Mouse (Mus musculus): ENCODE data around the gene Gpkow. TPM values are rescaled to one million over a fixed set of nuclear protein-coding genes. Genes with fewer than 3 reads are reported as not detected.

Gene Gpkow
- 37.4 and 37.9 TPM in 2 replicates for polyA plus RNA-seq (2015; fragmentation: Nextera tagmentation; extraction: Ambion mirVana)

GRCm38 (mm10) chrX:7696954-7697381 lies at the start of gene Gpkow:
TSS of gene Gpkow (plus strand) at chrX:7697131.
- ATAC-seq (ENCODE audit: insufficient number of reproducible peaks, low FRiP score, low TSS enrichment, low read depth) = peak; percentile 94
- H3K4me1 ChIP-seq = peaks cover 4% of the 10 kb centered on the region; the same call in 1 of the 2 replicates
- H3K36me3 ChIP-seq = 0 out of 2 replicates have a peak, but pooled peaks cover 11% of the 10 kb centered on the region
- H3K9me3 ChIP-seq (replicated peaks) = no peaks in the 10 kb centered on the region
- H3K27me3 ChIP-seq = no peaks in the 10 kb centered on the region
- H3K9ac ChIP-seq = peak within 1 kb of the TSS; percentile 51
- whole genome bisulfite sequencing = 11% methylated on average over 33 of the region's 33 CpGs
- peak within 1 kb of the TSS; percentile 55 for H3K4me3 ChIP-seq (replicated peaks)
- H3K27ac ChIP-seq (replicated peaks) = 0 out of 2 replicates have a peak within 1 kb of the TSS, but pooled peaks have one; percentile 34
- peak within 1 kb of the TSS; percentile 49 for H3K4me2 ChIP-seq (replicated peaks)

DNA sequence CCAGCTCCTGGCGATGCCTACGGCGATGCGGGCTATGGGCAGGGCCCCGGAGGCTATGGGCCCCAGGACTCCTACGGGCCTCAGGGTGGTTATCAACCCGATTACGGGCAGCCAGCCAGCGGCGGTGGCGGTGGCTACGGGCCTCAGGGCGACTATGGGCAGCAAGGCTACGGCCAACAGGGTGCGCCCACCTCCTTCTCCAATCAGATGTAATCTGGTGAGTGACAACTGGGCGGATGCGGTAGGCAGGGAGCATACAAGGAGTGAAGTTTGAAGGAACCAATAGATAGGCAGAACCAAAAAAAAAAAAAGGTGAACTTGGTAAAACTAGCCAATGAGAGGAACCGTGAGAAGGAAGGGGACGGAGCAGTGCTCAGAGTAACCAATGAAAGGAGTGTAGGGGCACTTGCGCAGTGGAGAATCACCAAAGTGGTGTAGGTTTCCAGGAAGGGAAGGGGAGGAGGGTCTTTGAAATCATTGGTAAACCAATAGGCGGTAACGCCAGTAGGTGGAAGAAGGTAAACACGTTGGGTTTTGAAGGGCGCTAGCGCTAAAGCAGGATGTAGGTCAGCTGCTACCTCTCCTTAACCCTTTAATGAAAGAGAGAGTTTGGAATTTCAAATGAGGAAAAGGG lies 48.1 kb upstream of the Gpkow start:
- no peaks in the 10 kb centered on the region for H3K4me1 ChIP-seq
- H3K27me3 ChIP-seq = no peaks in the 10 kb centered on the region
- H3K9me3 ChIP-seq (replicated peaks) = no peaks in the 10 kb centered on the region
- no peaks in the 10 kb centered on the region for H3K36me3 ChIP-seq
- peak overlapping the region; percentile 53 for H3K4me3 ChIP-seq (replicated peaks)
- H3K4me2 ChIP-seq (replicated peaks) = peak overlapping the region; percentile 53
- peak overlapping the region; percentile 39; the same call in 1 of the 2 replicates for H3K9ac ChIP-seq
- peak; percentile 96 for ATAC-seq (ENCODE audit: insufficient number of reproducible peaks, low FRiP score, low TSS enrichment, low read depth)
- H3K27ac ChIP-seq (replicated peaks) = peak overlapping the region; percentile 82
- 13% methylated on average over 24 of the region's 25 CpGs for WGBS

GRCm38 (mm10) chrX:7657221-7657639 lies 39.7 kb upstream of the Gpkow start, which contains the start of gene Prickle3:
TSS of gene Prickle3 (plus strand) at chrX:7657260.
- Histone ChIP-seq H3K36me3 (no peaks in the 10 kb centered on the region), H3K27ac (replicated peaks) (peak within 1 kb of the TSS; percentile 72), H3K4me2 (replicated peaks) (peak within 1 kb of the TSS; percentile 47), H3K9me3 (replicated peaks) (no peaks in the 10 kb centered on the region), H3K4me3 (replicated peaks) (peak within 1 kb of the TSS; percentile 52), H3K4me1 (no peaks in the 10 kb centered on the region; the same call in 1 of the 2 replicates), H3K9ac (peak within 1 kb of the TSS; percentile 35), H3K27me3 (no peaks in the 10 kb centered on the region)
- peak; percentile 68; the same call in 1 of the 2 replicates for ATAC-seq (ENCODE audit: insufficient number of reproducible peaks, low FRiP score, low TSS enrichment, low read depth)
- 16% methylated on average over 26 of the region's 26 CpGs for WGBS

- Histone ChIP-seq H3K4me3 (replicated peaks) (peak overlapping the region; percentile 52), H3K4me2 (replicated peaks) (peak overlapping the region; percentile 47), H3K27me3 (no peaks in the 10 kb centered on the region), H3K9ac (0 out of 2 replicates have a peak overlapping the region, but pooled peaks have one; percentile 35), H3K9me3 (replicated peaks) (no peaks in the 10 kb centered on the region), H3K27ac (replicated peaks) (peak overlapping the region; percentile 72), H3K4me1 (no peaks in the 10 kb centered on the region; the same call in 1 of the 2 replicates), H3K36me3 (no peaks in the 10 kb centered on the region)
- 20% methylated on average over 15 of the region's 15 CpGs for WGBS
- peak; percentile 79 for ATAC-seq (ENCODE audit: insufficient number of reproducible peaks, low FRiP score, low TSS enrichment, low read depth)
Measured at GRCm38 (mm10) chrX:7658031-7658784, 38.7 kb upstream of the Gpkow start.

DNA sequence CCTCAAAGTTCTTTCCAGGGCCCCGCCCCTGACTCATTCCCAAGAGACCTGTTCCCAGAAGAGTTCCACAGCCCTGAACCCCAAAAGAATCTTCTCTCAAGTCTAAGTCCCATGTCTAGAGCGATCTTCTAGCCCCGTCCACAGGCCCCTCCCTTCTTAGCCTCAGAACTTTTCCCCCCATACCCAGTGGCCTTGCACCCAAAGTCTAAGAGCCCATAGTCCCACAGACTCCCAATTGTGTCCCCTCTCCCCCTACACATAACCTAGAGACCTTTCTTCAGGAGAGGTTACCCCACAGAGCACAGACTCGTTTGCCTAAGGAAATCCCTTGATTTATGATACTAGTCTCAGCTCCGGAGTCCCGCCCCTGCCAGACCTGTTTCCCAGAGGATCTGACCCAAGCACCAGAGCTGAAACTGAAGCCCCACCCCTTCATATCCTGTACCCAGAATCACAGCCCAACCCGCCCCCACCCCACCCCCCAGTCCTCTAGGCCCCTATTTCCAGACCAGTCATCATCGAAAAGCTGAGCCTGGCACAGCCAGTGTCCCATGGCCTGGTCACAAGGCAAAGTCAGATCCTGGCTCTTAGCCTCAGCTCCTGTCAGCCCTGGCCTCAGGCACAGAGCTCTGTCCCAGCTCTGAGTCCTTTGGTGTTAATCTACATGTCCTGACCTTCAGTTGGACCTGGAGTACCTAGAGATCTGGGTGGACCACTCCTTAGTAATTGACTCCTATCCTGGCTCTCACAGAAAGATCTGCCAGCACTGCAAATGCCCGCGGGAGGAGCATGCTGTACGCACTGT lies 37.9 kb upstream of the Gpkow start:
- peak overlapping the region; percentile 52; the same call in 1 of the 2 replicates for H3K4me3 ChIP-seq (replicated peaks)
- H3K27ac ChIP-seq (replicated peaks) = peak overlapping the region; percentile 72
- WGBS = 56% methylated on average over 11 of the region's 11 CpGs
- peak overlapping the region; percentile 47 for H3K4me2 ChIP-seq (replicated peaks)
- H3K36me3 ChIP-seq = no peaks in the 10 kb centered on the region
- no peak for ATAC-seq (ENCODE audit: insufficient number of reproducible peaks, low FRiP score, low TSS enrichment, low read depth)
- H3K9me3 ChIP-seq (replicated peaks) = no peaks in the 10 kb centered on the region
- no peaks in the 10 kb centered on the region; the same call in 1 of the 2 replicates for H3K4me1 ChIP-seq
- no peak overlapping the region for H3K9ac ChIP-seq
- H3K27me3 ChIP-seq = no peaks in the 10 kb centered on the region

GRCm38 (mm10) chrX:7661086-7661485 lies 35.8 kb upstream of the Gpkow start:
- Histone ChIP-seq H3K4me2 (replicated peaks) (no peak overlapping the region), H3K36me3 (no peaks in the 10 kb centered on the region), H3K4me3 (replicated peaks) (no peak overlapping the region), H3K9ac (no peak overlapping the region), H3K27me3 (no peaks in the 10 kb centered on the region), H3K9me3 (replicated peaks) (no peaks in the 10 kb centered on the region), H3K27ac (replicated peaks) (no peak overlapping the region), H3K4me1 (no peaks in the 10 kb centered on the region; the same call in 1 of the 2 replicates)
- no peak for ATAC-seq (ENCODE audit: insufficient number of reproducible peaks, low FRiP score, low TSS enrichment, low read depth)
- WGBS = 69% methylated on average over 4 of the region's 4 CpGs

DNA sequence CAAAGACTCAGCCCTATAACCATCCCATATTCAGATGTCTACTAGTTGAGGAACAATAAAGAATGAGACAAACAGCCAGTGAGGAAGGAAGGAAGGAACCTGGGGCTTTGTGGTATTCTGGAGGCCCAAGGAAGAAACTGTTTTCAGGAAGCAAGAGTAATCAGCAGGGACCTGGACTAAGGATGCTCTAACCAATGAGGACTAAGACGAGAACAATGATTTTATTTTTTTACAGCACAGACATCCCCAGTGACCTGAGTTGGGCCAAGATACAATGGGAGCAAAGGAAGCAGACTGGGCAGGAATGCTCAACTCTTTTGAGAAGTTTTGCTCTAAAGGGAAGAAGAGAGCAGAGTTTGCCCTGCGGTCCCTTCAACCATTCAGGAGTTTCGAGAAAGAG lies 34.0 kb upstream of the Gpkow start:
- H3K36me3 ChIP-seq = 0 out of 2 replicates have a peak, but pooled peaks cover 6% of the 10 kb centered on the region
- no peak overlapping the region for H3K27ac ChIP-seq (replicated peaks)
- no peak overlapping the region for H3K9ac ChIP-seq
- no peaks in the 10 kb centered on the region for H3K9me3 ChIP-seq (replicated peaks)
- 68% methylated on average over 3 of the region's 3 CpGs for WGBS
- ATAC-seq (ENCODE audit: insufficient number of reproducible peaks, low FRiP score, low TSS enrichment, low read depth) = no peak
- H3K4me1 ChIP-seq = no peaks in the 10 kb centered on the region; the same call in 1 of the 2 replicates
- H3K4me3 ChIP-seq (replicated peaks) = no peak overlapping the region
- H3K27me3 ChIP-seq = no peaks in the 10 kb centered on the region
- no peak overlapping the region for H3K4me2 ChIP-seq (replicated peaks)

DNA sequence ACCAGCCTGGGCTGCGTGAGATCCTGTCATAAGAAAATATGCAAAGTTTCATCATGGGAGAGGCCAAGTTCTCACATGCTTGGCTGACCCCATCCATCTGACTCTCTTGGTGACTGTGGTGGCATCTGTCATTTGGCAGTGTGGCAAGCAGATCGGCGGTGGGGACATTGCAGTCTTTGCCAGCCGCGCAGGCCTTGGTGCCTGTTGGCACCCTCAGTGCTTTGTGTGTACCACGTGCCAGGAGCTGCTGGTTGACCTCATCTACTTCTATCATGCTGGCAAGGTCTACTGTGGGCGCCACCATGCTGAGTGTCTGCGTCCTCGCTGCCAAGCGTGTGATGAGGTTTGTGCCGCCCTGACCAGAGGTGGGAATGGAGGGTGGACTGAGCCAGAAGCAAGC lies 32.1 kb upstream of the Gpkow start:
- no peaks in the 10 kb centered on the region for H3K4me1 ChIP-seq
- WGBS = 91% methylated on average over 11 of the region's 11 CpGs

GRCm38 (mm10) chrX:7665739-7666502 lies 31.0 kb upstream of the Gpkow start:
- no peak for ATAC-seq (ENCODE audit: insufficient number of reproducible peaks, low FRiP score, low TSS enrichment, low read depth)
- Histone ChIP-seq H3K27me3 (no peaks in the 10 kb centered on the region), H3K4me1 (no peaks in the 10 kb centered on the region), H3K9ac (no peak overlapping the region), H3K36me3 (peaks cover 11% of the 10 kb centered on the region; the same call in 1 of the 2 replicates), H3K4me2 (replicated peaks) (no peak overlapping the region), H3K27ac (replicated peaks) (no peak overlapping the region), H3K9me3 (replicated peaks) (no peaks in the 10 kb centered on the region), H3K4me3 (replicated peaks) (no peak overlapping the region)
- WGBS = 77% methylated on average over 21 of the region's 21 CpGs

More for the DNA sequence above, 32.1 kb upstream of the Gpkow start:
- ATAC-seq (ENCODE audit: insufficient number of reproducible peaks, low FRiP score, low TSS enrichment, low read depth) = no peak
- H3K4me2 ChIP-seq (replicated peaks) = no peak overlapping the region
- no peak overlapping the region for H3K27ac ChIP-seq (replicated peaks)
- no peak overlapping the region for H3K4me3 ChIP-seq (replicated peaks)
- no peak overlapping the region for H3K9ac ChIP-seq
- H3K36me3 ChIP-seq = peaks cover 11% of the 10 kb centered on the region; the same call in 1 of the 2 replicates
- H3K27me3 ChIP-seq = no peaks in the 10 kb centered on the region
- no peaks in the 10 kb centered on the region for H3K9me3 ChIP-seq (replicated peaks)

DNA sequence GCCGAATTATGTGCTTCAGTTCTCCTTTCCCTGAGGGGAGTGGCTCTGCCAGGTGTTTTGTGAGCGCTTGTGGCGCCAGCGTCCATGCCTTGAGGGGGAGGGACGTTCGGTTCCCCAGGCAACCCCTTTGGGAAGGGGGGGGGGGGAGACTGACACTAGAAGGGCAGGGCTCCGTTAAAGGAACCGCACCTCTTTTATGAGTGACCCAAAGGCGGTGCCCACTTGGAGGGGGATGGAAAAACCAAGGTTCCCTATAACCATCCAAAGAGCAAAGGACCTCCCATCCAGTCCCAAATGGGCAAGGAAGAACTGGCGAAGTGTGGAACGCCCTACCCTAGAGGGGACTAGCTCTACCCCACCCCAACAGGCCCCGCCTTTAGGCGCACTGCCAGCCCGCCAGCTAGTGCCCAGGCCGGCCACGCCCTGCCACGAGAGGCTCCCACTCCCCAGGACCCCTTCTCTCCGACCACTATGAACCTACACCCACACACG lies 26.5 kb upstream of the Gpkow start:
- H3K9ac ChIP-seq = no peak overlapping the region; the same call in 1 of the 2 replicates
- H3K4me1 ChIP-seq = 0 out of 2 replicates have a peak, but pooled peaks cover 7% of the 10 kb centered on the region
- H3K4me2 ChIP-seq (replicated peaks) = peak overlapping the region; percentile 48
- no peaks in the 10 kb centered on the region for H3K27me3 ChIP-seq
- peak overlapping the region; percentile 86 for H3K27ac ChIP-seq (replicated peaks)
- ATAC-seq (ENCODE audit: insufficient number of reproducible peaks, low FRiP score, low TSS enrichment, low read depth) = peak; percentile 71
- peak overlapping the region; percentile 52 for H3K4me3 ChIP-seq (replicated peaks)
- H3K9me3 ChIP-seq (replicated peaks) = no peaks in the 10 kb centered on the region
- peaks cover 11% of the 10 kb centered on the region; the same call in 1 of the 2 replicates for H3K36me3 ChIP-seq
- 22% methylated on average over 19 of the region's 19 CpGs for WGBS
